ENCODE assay signal across 13 mouse cellular contexts in the genomic region with DNA sequence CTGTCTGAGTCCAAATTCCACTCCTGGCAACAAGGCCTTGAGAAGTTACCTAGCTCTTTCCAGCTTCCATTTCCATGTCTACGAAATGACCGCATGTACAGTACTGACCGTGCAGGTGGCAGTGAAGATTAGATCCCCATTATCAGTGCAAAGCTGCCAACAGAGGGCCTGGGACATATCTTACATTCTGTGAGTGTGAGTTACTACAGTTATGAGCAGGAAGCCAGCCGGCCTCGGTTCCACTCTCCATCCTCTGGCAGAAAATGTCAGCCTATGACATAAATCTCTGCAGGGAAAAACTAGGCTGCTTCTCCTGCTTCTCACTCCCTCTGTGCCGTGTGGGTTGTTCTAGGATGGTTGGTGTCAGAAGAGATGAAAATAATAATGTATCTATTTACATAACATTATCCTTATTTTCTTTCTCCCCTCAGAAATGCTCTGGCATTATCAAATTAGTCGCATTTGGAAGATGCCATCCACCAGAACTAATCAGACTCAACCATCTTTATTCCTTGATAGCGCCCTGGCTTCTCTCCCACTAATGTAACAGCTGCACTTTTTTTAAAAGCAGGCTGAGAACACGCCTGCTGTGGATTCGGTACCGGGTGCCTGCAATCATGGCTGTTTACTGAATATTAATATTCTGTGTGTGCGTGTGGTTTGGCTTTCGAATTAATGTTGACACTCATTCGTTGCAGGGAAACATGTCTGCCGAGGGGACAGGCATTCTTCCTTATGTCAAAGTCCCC.
DNase-seq lines count a peak whose midpoint lies in the region; ATAC-seq and TF ChIP-seq lines count a peak whose summit lies in the region.
"Had no signal": no experiment of that assay in that cellular context is flagged by ENCODE, and none has a peak within 500 bp of the region (broad histone marks: within the 10 kb centered on the region; RNA-seq: fewer than 3 reads in every experiment).

No protein-coding gene starts in this region.

- 0 out of 2 replicates have a peak, but pooled peaks have one; percentile 25 for ATAC-seq in heart, embryonic 13.5 days (ENCODE audit: extremely low read depth, insufficient number of reproducible peaks, low FRiP score, low TSS enrichment)
- 0 out of 2 replicates have a peak, but pooled peaks have one; percentile 9 for ATAC-seq in midbrain, embryonic 13.5 days
- ATAC-seq in intestine, embryonic 16.5 days: peak; percentile 60

- no peak overlapping the region for H3K9ac ChIP-seq in heart, embryonic 13.5 days
- no peak overlapping the region for H3K9ac ChIP-seq in midbrain, embryonic 13.5 days (replicated peaks)
- no peak overlapping the region for H3K9ac ChIP-seq in intestine, embryonic 16.5 days (ENCODE audit: low read depth, low read length)
- H3K9ac ChIP-seq: embryonic facial prominence, embryonic 12.5 days; lung, embryonic 15.5 days; neural tube, embryonic 12.5 days had no signal

- H3K9me3 ChIP-seq in heart, embryonic 13.5 days: no peaks in the 10 kb centered on the region
- no peaks in the 10 kb centered on the region for H3K9me3 ChIP-seq in midbrain, embryonic 13.5 days
- H3K9me3 ChIP-seq in midbrain, embryonic 10.5 days (replicated peaks): no peaks in the 10 kb centered on the region
- no peaks in the 10 kb centered on the region for H3K9me3 ChIP-seq in intestine, embryonic 16.5 days (ENCODE audit: control insufficient read depth, low read length)
- H3K9me3 ChIP-seq: embryonic facial prominence, embryonic 12.5 days; lung, embryonic 15.5 days; neural tube, embryonic 12.5 days had no signal

- no peaks in the 10 kb centered on the region for H3K36me3 ChIP-seq in heart, embryonic 13.5 days
- no peaks in the 10 kb centered on the region for H3K36me3 ChIP-seq in midbrain, embryonic 13.5 days
- no peaks in the 10 kb centered on the region for H3K36me3 ChIP-seq in midbrain, embryonic 10.5 days
- no peaks in the 10 kb centered on the region for H3K36me3 ChIP-seq in intestine, embryonic 16.5 days (ENCODE audit: control insufficient read depth, insufficient read depth, low read length)
- H3K36me3 ChIP-seq: embryonic facial prominence, embryonic 12.5 days; lung, embryonic 15.5 days; neural tube, embryonic 12.5 days had no signal

- no peak for TF ChIP-seq CTCF in brain, embryonic 14.5 days (IDR thresholded peaks at IDR 0.05; ENCODE audit: borderline replicate concordance, extremely low read depth, insufficient read depth, insufficient read length)

- TF ChIP-seq POLR2A in brain, embryonic 14.5 days (IDR thresholded peaks at IDR 0.05; ENCODE audit: borderline replicate concordance, extremely low read depth, insufficient read depth, insufficient read length, poor library complexity, severe bottlenecking): no peak

- peaks cover 27% of the 10 kb centered on the region for H3K4me1 ChIP-seq in heart, embryonic 13.5 days
- peaks cover 28% of the 10 kb centered on the region for H3K4me1 ChIP-seq in midbrain, embryonic 13.5 days (replicated peaks)
- peaks cover 10% of the 10 kb centered on the region; the same call in 1 of the 2 replicates for H3K4me1 ChIP-seq in midbrain, embryonic 10.5 days
- no peaks in the 10 kb centered on the region for H3K4me1 ChIP-seq in intestine, embryonic 16.5 days (ENCODE audit: control insufficient read depth, insufficient read depth, low read length)
- H3K4me1 ChIP-seq: lung, embryonic 15.5 days; neural tube, embryonic 12.5 days had no signal

- intact Hi-C loops in heart, postnatal 36 days (cut with DNase I): no loop called here

- no peak overlapping the region for H3K4me3 ChIP-seq in heart, embryonic 13.5 days
- H3K4me3 ChIP-seq in midbrain, embryonic 13.5 days (replicated peaks): no peak overlapping the region
- H3K4me3 ChIP-seq in midbrain, embryonic 10.5 days: no peak overlapping the region
- H3K4me3 ChIP-seq in intestine, embryonic 16.5 days (ENCODE audit: low read length): no peak overlapping the region
- H3K4me3 ChIP-seq: embryonic facial prominence, embryonic 12.5 days; lung, embryonic 15.5 days; neural tube, embryonic 12.5 days had no signal

- no peak for DNase-seq in heart, postnatal 36 days
- DNase-seq in midbrain, embryonic 10.5 days (ENCODE audit: low spot score): no peak
- DNase-seq in brain, embryonic 14.5 days (ENCODE audit: low read depth): peak; percentile 81
- no peak for DNase-seq in adrenal gland, postnatal 10 days
- DNase-seq: cerebellum, adult 11-12 months; gastrocnemius, postnatal 36 days; retina, postnatal 1 day had no signal

- 54% methylated on average over 15 of the region's 15 CpGs for WGBS in heart, embryonic 13.5 days
- 73% methylated on average over 15 of the region's 15 CpGs for WGBS in midbrain, embryonic 13.5 days
- 91% methylated on average over 15 of the region's 15 CpGs for WGBS in midbrain, embryonic 10.5 days
- 72% methylated on average over 15 of the region's 15 CpGs for WGBS in intestine, embryonic 16.5 days

- peak overlapping the region; percentile 36; the same call in 1 of the 2 replicates for H3K27ac ChIP-seq in heart, embryonic 13.5 days (replicated peaks)
- H3K27ac ChIP-seq in midbrain, embryonic 13.5 days: peak overlapping the region; percentile 22
- H3K27ac ChIP-seq in midbrain, embryonic 10.5 days (replicated peaks): no peak overlapping the region
- H3K27ac ChIP-seq in intestine, embryonic 16.5 days (ENCODE audit: low read length): no peak overlapping the region
- H3K27ac ChIP-seq: embryonic facial prominence, embryonic 12.5 days; lung, embryonic 15.5 days; neural tube, embryonic 12.5 days had no signal

- no peak overlapping the region for H3K4me2 ChIP-seq in heart, embryonic 13.5 days
- H3K4me2 ChIP-seq in midbrain, embryonic 13.5 days (replicated peaks): no peak overlapping the region
- no peak overlapping the region for H3K4me2 ChIP-seq in intestine, embryonic 16.5 days (ENCODE audit: low read depth, low read length)
- H3K4me2 ChIP-seq: embryonic facial prominence, embryonic 12.5 days; lung, embryonic 15.5 days; neural tube, embryonic 12.5 days had no signal

- H3K27me3 ChIP-seq in heart, embryonic 13.5 days (replicated peaks): no peaks in the 10 kb centered on the region
- no peaks in the 10 kb centered on the region for H3K27me3 ChIP-seq in midbrain, embryonic 13.5 days
- no peaks in the 10 kb centered on the region for H3K27me3 ChIP-seq in midbrain, embryonic 10.5 days (ENCODE audit: low read depth, poor library complexity, severe bottlenecking)
- H3K27me3 ChIP-seq in intestine, embryonic 16.5 days (replicated peaks; ENCODE audit: control insufficient read depth, insufficient read depth, low read length): no peaks in the 10 kb centered on the region
- H3K27me3 ChIP-seq: embryonic facial prominence, embryonic 12.5 days; lung, embryonic 15.5 days; neural tube, embryonic 12.5 days had no signal

Comparison
In these comparisons a context has a peak if more than half of its experiments do, and no peak if none do; other contexts are left out.
1. H3K27ac ChIP-seq: peak in heart, embryonic 13.5 days (single experiment) and midbrain, embryonic 13.5 days (single experiment); none in midbrain, embryonic 10.5 days (single experiment) and intestine, embryonic 16.5 days (single experiment).
2. ATAC-seq: peak in every context shown above with its lines; median percentile 60 in intestine, embryonic 16.5 days; 25 in heart, embryonic 13.5 days; 9 in midbrain, embryonic 13.5 days.